ENCODE assay signal across 26 mouse cellular contexts in the genomic region with DNA sequence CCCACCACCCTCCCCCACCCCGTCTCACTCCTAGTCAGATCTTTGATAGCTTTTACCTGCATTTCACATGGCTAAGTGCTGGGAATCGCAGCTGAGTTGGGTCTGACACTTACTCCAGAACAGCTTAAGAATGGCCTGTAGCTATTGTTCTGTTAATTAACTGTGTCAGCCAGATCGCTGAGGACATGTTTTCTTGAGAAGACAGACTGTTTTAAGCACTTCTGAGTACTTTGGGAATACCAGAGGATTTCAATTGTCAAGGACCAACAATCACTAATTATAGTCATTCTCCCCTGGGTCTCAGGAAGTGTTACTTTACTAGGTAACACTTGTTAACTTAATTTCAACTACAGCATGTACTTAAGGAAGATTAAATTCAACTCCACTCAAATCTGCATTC.
DNase-seq lines count a peak whose midpoint lies in the region; ATAC-seq and TF ChIP-seq lines count a peak whose summit lies in the region.
"Had no signal": no experiment of that assay in that cellular context is flagged by ENCODE, and none has a peak within 500 bp of the region (broad histone marks: within the 10 kb centered on the region; RNA-seq: fewer than 3 reads in every experiment).

No protein-coding gene starts in this region.

- no peaks in the 10 kb centered on the region for H3K9me3 ChIP-seq in forebrain, embryonic 14.5 days (replicated peaks; ENCODE audit: control insufficient read depth, low read length)
- H3K9me3 ChIP-seq in forebrain, embryonic 15.5 days: no peaks in the 10 kb centered on the region
- no peaks in the 10 kb centered on the region for H3K9me3 ChIP-seq in hindbrain, postnatal 0 days (ENCODE audit: low read length)
- H3K9me3 ChIP-seq in hindbrain, embryonic 13.5 days: no peaks in the 10 kb centered on the region; the same call in 1 of the 2 replicates
- H3K9me3 ChIP-seq: embryonic facial prominence, embryonic 13.5 days; forebrain, embryonic 10.5 days; hindbrain, embryonic 15.5 days; intestine, embryonic 15.5 days had no signal

- peak; percentile 44 for ATAC-seq in forebrain, embryonic 14.5 days
- no peak for ATAC-seq in forebrain, embryonic 15.5 days (replicated peaks)
- no peak for ATAC-seq in hindbrain, postnatal 0 days
- no peak for ATAC-seq in hindbrain, embryonic 13.5 days (ENCODE audit: low FRiP score)
- ATAC-seq: forebrain, postnatal 0 days; intestine, embryonic 15.5 days had no signal

- no peak overlapping the region for H3K9ac ChIP-seq in forebrain, embryonic 14.5 days (ENCODE audit: low read length)
- no peak overlapping the region for H3K9ac ChIP-seq in forebrain, embryonic 15.5 days (replicated peaks)
- H3K9ac ChIP-seq in hindbrain, postnatal 0 days (replicated peaks; ENCODE audit: low read length): no peak overlapping the region
- no peak overlapping the region for H3K9ac ChIP-seq in hindbrain, embryonic 13.5 days
- H3K9ac ChIP-seq: embryonic facial prominence, embryonic 13.5 days; forebrain, postnatal 0 days; hindbrain, embryonic 15.5 days; intestine, embryonic 15.5 days had no signal

- no peaks in the 10 kb centered on the region for H3K27me3 ChIP-seq in forebrain, embryonic 14.5 days (replicated peaks; ENCODE audit: control insufficient read depth, insufficient read depth, low read length)
- H3K27me3 ChIP-seq in forebrain, embryonic 15.5 days: no peaks in the 10 kb centered on the region
- H3K27me3 ChIP-seq in hindbrain, postnatal 0 days (ENCODE audit: insufficient read depth, low read length): no peaks in the 10 kb centered on the region
- no peaks in the 10 kb centered on the region for H3K27me3 ChIP-seq in hindbrain, embryonic 13.5 days
- H3K27me3 ChIP-seq: hindbrain, embryonic 15.5 days; intestine, embryonic 15.5 days had no signal

- 23% methylated on average over 3 of the region's 3 CpGs for WGBS in forebrain, embryonic 14.5 days
- WGBS in forebrain, embryonic 15.5 days: 21% methylated on average over 3 of the region's 3 CpGs
- 35% methylated on average over 3 of the region's 3 CpGs for WGBS in hindbrain, postnatal 0 days
- 33% methylated on average over 3 of the region's 3 CpGs for WGBS in hindbrain, embryonic 13.5 days

- no peak for TF ChIP-seq CTCF in hindbrain, postnatal 0 days (IDR thresholded peaks at IDR 0.05; ENCODE audit: low read depth)
- TF ChIP-seq CTCF in brain, embryonic 14.5 days (IDR thresholded peaks at IDR 0.05; ENCODE audit: borderline replicate concordance, extremely low read depth, insufficient read depth, insufficient read length): no peak

- peak; percentile 28 for DNase-seq in forebrain, embryonic 14.5 days (ENCODE audit: low spot score)
- peak; percentile 43 for DNase-seq in hindbrain, postnatal 0 days (ENCODE audit: low spot score)
- DNase-seq in R1 (ENCODE audit: low read depth, low spot score) (peak; percentile 17), MN1 (ENCODE audit: low spot score) (no peak)
- DNase-seq in brain, embryonic 14.5 days (ENCODE audit: low read depth): peak; percentile 68
- no peak for DNase-seq in layer of hippocampus, adult 9-11 months
- DNase-seq: adrenal gland, postnatal 10 days; adrenal gland, postnatal 36 days; B cell, adult 2 months; cerebellum, adult 11 months; cerebellum, adult 2 months; cerebellum, adult 9-11 months; cerebellum, postnatal 25 days; forebrain, postnatal 0 days; gastrocnemius, adult 2 months; gastrocnemius, postnatal 14 days; heart, adult 11 months; kidney, adult 11 months had no signal

- H3K36me3 ChIP-seq in forebrain, embryonic 14.5 days (ENCODE audit: control insufficient read depth, insufficient read depth, low read length): no peaks in the 10 kb centered on the region
- no peaks in the 10 kb centered on the region for H3K36me3 ChIP-seq in forebrain, embryonic 15.5 days
- H3K36me3 ChIP-seq in hindbrain, postnatal 0 days (ENCODE audit: insufficient read depth, low read length): no peaks in the 10 kb centered on the region
- H3K36me3 ChIP-seq in hindbrain, embryonic 13.5 days: no peaks in the 10 kb centered on the region
- H3K36me3 ChIP-seq: embryonic facial prominence, embryonic 13.5 days; forebrain, embryonic 10.5 days; G1E; hindbrain, embryonic 15.5 days; intestine, embryonic 15.5 days had no signal

- H3K27ac ChIP-seq in forebrain, embryonic 14.5 days (ENCODE audit: low read depth, low read length): no peak overlapping the region
- H3K27ac ChIP-seq in forebrain, embryonic 15.5 days (replicated peaks): no peak overlapping the region
- H3K27ac ChIP-seq in hindbrain, postnatal 0 days: no peak overlapping the region
- H3K27ac ChIP-seq in hindbrain, embryonic 13.5 days: no peak overlapping the region
- H3K27ac ChIP-seq: embryonic facial prominence, embryonic 13.5 days; forebrain, embryonic 10.5 days; gastrocnemius, adult 2 months; hindbrain, embryonic 15.5 days; intestine, embryonic 15.5 days had no signal

- no peak overlapping the region for H3K4me2 ChIP-seq in forebrain, embryonic 14.5 days (ENCODE audit: low read length)
- no peak overlapping the region for H3K4me2 ChIP-seq in forebrain, embryonic 15.5 days (replicated peaks)
- no peak overlapping the region for H3K4me2 ChIP-seq in hindbrain, postnatal 0 days (ENCODE audit: low read depth, low read length)
- H3K4me2 ChIP-seq in hindbrain, embryonic 13.5 days: no peak overlapping the region
- H3K4me2 ChIP-seq: embryonic facial prominence, embryonic 13.5 days; heart, embryonic 11.5 days; hindbrain, embryonic 15.5 days; intestine, embryonic 15.5 days had no signal

- no peaks in the 10 kb centered on the region for H3K4me1 ChIP-seq in forebrain, embryonic 14.5 days (ENCODE audit: control insufficient read depth, insufficient read depth, low read length)
- 0 out of 2 replicates have a peak, but pooled peaks cover 6% of the 10 kb centered on the region for H3K4me1 ChIP-seq in forebrain, embryonic 15.5 days
- no peaks in the 10 kb centered on the region for H3K4me1 ChIP-seq in hindbrain, postnatal 0 days (ENCODE audit: insufficient read depth, low read length)
- peaks cover 13% of the 10 kb centered on the region for H3K4me1 ChIP-seq in hindbrain, embryonic 13.5 days (replicated peaks)
- H3K4me1 ChIP-seq: hindbrain, embryonic 15.5 days; intestine, embryonic 15.5 days had no signal

- no peak for TF ChIP-seq POLR2A in brain, embryonic 14.5 days (IDR thresholded peaks at IDR 0.05; ENCODE audit: borderline replicate concordance, extremely low read depth, insufficient read depth, insufficient read length, poor library complexity, severe bottlenecking)

- H3K4me3 ChIP-seq in forebrain, embryonic 14.5 days (ENCODE audit: low read depth, low read length): no peak overlapping the region
- no peak overlapping the region for H3K4me3 ChIP-seq in forebrain, embryonic 15.5 days
- H3K4me3 ChIP-seq in hindbrain, postnatal 0 days (ENCODE audit: low read length): no peak overlapping the region
- no peak overlapping the region for H3K4me3 ChIP-seq in hindbrain, embryonic 13.5 days
- H3K4me3 ChIP-seq: embryonic facial prominence, embryonic 13.5 days; forebrain, embryonic 10.5 days; gastrocnemius, adult 2 months; hindbrain, embryonic 15.5 days; intestine, embryonic 15.5 days had no signal

Comparison
In these comparisons a context has a peak if more than half of its experiments do, and no peak if none do; other contexts are left out.
1. DNase-seq: peak in forebrain, embryonic 14.5 days (single experiment), hindbrain, postnatal 0 days (single experiment), R1 (single experiment) and brain, embryonic 14.5 days (single experiment); none in MN1 (single experiment) and layer of hippocampus, adult 9-11 months (single experiment).